Mouse (Mus musculus) neural tube, embryonic 11.5 days (tissue): Measurements from ENCODE around the gene Alpi. TPM values are rescaled to one million over a fixed set of nuclear protein-coding genes. Genes with fewer than 3 reads are reported as not detected.

Source experiments
- ATAC-seq: fragments of 200-750 bp; cut with Nextera tagmentation; 2 replicates; pipeline ENCODE4 v1.8.0; 2017; ENCODE audit warnings: moderate number of reproducible peaks, mild to moderate bottlenecking, moderate TSS enrichment, moderate library complexity; ENCODE audit not compliant: insufficient read depth, low FRiP score, low TSS enrichment
- DNase-seq: peaks from one replicate; pipeline ENCODE4 v3.0.0-alpha.2; 2015; ENCODE audit warnings: low spot score
- H3K27ac ChIP-seq: fragments of 300-500 bp; sonication (generic); 2 replicates; pipeline ENCODE4 v1.5.1; 2014; ENCODE audit warnings: low read depth, mild to moderate bottlenecking, low read length
- H3K27me3 ChIP-seq: fragments of 300-500 bp; sonication (generic); 2 replicates; pipeline ENCODE4 v1.6.1; 2014; ENCODE audit warnings: mild to moderate bottlenecking, low read length, mixed read lengths; ENCODE audit not compliant: control insufficient read depth, insufficient read depth
- H3K36me3 ChIP-seq: fragments of 300-500 bp; sonication (generic); 2 replicates; pipeline ENCODE4 v1.6.1; 2014; ENCODE audit warnings: mild to moderate bottlenecking, low read length, moderate library complexity, mixed read lengths; ENCODE audit not compliant: control insufficient read depth, insufficient read depth
- H3K4me1 ChIP-seq: fragments of 300-500 bp; sonication (generic); 2 replicates; pipeline ENCODE4 v1.6.1; 2014; ENCODE audit warnings: low read length, mixed read lengths; ENCODE audit not compliant: control insufficient read depth, insufficient read depth
- H3K4me2 ChIP-seq: fragments of 300-500 bp; sonication (generic); 2 replicates; pipeline ENCODE4 v1.6.1; 2014; ENCODE audit warnings: low read depth, mild to moderate bottlenecking, moderate library complexity
- H3K4me3 ChIP-seq: fragments of 300-500 bp; sonication (generic); 2 replicates; pipeline ENCODE4 v1.5.1; 2014; ENCODE audit warnings: low read depth, low read length
- H3K9ac ChIP-seq: fragments of 300-500 bp; sonication (generic); 2 replicates; pipeline ENCODE4 v1.6.1; 2014; ENCODE audit warnings: mild to moderate bottlenecking, low read length
- H3K9me3 ChIP-seq: fragments of 300-500 bp; sonication (generic); 2 replicates; pipeline ENCODE4 v1.6.1; 2016; ENCODE audit warnings: low read length; ENCODE audit not compliant: control insufficient read depth
- WGBS: fragments of 180-500 bp; shearing (Covaris S2); extraction: QIAGEN DNeasy Blood & Tissue Kit; methylation state at CpG from one replicate; pipeline ENCODE4 v1.1.7; 2014; 5-methylcytosine and 5-hydroxymethylcytosine counted together
- polyA plus RNA-seq: library from polyadenylated mRNA; unstranded; fragments of >200 nt; fragmentation: Nextera tagmentation; extraction: Ambion mirVana; gene quantifications from 2 replicates; pipeline ENCODE4 v1.2.1, GENCODE M21; 2014

The Alpi gene
- not detected in 2 replicates for polyA plus RNA-seq

GRCm38 (mm10) chr1:87101411-87101810 lies at the start of gene Alpi:
Alpi (minus strand) TSS chr1:87101606.
- no peak for DNase-seq
- H3K4me3 ChIP-seq: no peak within 1 kb of the TSS

GRCm38 (mm10) chr1:87149422-87149821 lies 48.0 kb upstream of the Alpi start:
- ATAC-seq: no peak
- no peak for DNase-seq
- no peaks in the 10 kb centered on the region for H3K9me3 ChIP-seq
- peaks cover 31% of the 10 kb centered on the region for H3K27me3 ChIP-seq
- no peak overlapping the region for H3K27ac ChIP-seq
- H3K36me3 ChIP-seq: no peaks in the 10 kb centered on the region
- H3K4me2 ChIP-seq: no peak overlapping the region
- no peak overlapping the region for H3K9ac ChIP-seq
- H3K4me1 ChIP-seq: peaks cover 3% of the 10 kb centered on the region; the same call in 1 of the 2 replicates
- no peak overlapping the region for H3K4me3 ChIP-seq
- 28% methylated on average over 13 of the region's 13 CpGs for WGBS

More at GRCm38 (mm10) chr1:87101411-87101810, at the start of gene Alpi:
- H3K4me2 ChIP-seq: no peak within 1 kb of the TSS
- no peaks in the 10 kb centered on the region for H3K4me1 ChIP-seq
- no peaks in the 10 kb centered on the region for H3K9me3 ChIP-seq
- 0 out of 2 replicates have a peak, but pooled peaks cover 2% of the 10 kb centered on the region for H3K27me3 ChIP-seq
- no peaks in the 10 kb centered on the region for H3K36me3 ChIP-seq
- no peak for ATAC-seq
- no peak within 1 kb of the TSS for H3K9ac ChIP-seq
- H3K27ac ChIP-seq: no peak within 1 kb of the TSS
- 81% methylated on average over 1 of the region's 1 CpGs for WGBS

- H3K4me1 ChIP-seq: no peaks in the 10 kb centered on the region
- H3K36me3 ChIP-seq: no peaks in the 10 kb centered on the region
- H3K4me2 ChIP-seq: no peak overlapping the region
- no peak overlapping the region for H3K27ac ChIP-seq
- H3K9ac ChIP-seq: no peak overlapping the region
- no peak for ATAC-seq
- H3K27me3 ChIP-seq: no peaks in the 10 kb centered on the region
- no peak overlapping the region for H3K4me3 ChIP-seq
- no peak for DNase-seq
- no peaks in the 10 kb centered on the region for H3K9me3 ChIP-seq
- WGBS: 85% methylated on average over 10 of the region's 10 CpGs
Observed at GRCm38 (mm10) chr1:87143141-87143540, 41.7 kb upstream of the Alpi start.

GRCm38 (mm10) chr1:87142456-87142855 lies 41.0 kb upstream of the Alpi start:
- no peak overlapping the region for H3K27ac ChIP-seq

GRCm38 (mm10) chr1:87141550-87141949 lies 40.1 kb upstream of the Alpi start:
- H3K4me1 ChIP-seq: no peaks in the 10 kb centered on the region
- no peak overlapping the region for H3K9ac ChIP-seq
- DNase-seq: no peak
- no peak overlapping the region for H3K4me3 ChIP-seq
- H3K36me3 ChIP-seq: no peaks in the 10 kb centered on the region
- H3K9me3 ChIP-seq: no peaks in the 10 kb centered on the region
- no peak overlapping the region for H3K27ac ChIP-seq
- 84% methylated on average over 4 of the region's 4 CpGs for WGBS
- no peak for ATAC-seq
- H3K27me3 ChIP-seq: no peaks in the 10 kb centered on the region
- no peak overlapping the region for H3K4me2 ChIP-seq

More at GRCm38 (mm10) chr1:87142456-87142855, 41.0 kb upstream of the Alpi start:
- Histone ChIP-seq H3K4me1 (no peaks in the 10 kb centered on the region), H3K4me3 (no peak overlapping the region), H3K4me2 (no peak overlapping the region), H3K9me3 (no peaks in the 10 kb centered on the region), H3K36me3 (no peaks in the 10 kb centered on the region), H3K27me3 (no peaks in the 10 kb centered on the region), H3K9ac (no peak overlapping the region)
- peak; percentile 41 for DNase-seq
- 73% methylated on average over 9 of the region's 9 CpGs for WGBS
- ATAC-seq: 0 out of 2 replicates have a peak, but pooled peaks have one; percentile 31

- Histone ChIP-seq H3K4me3 (no peak overlapping the region), H3K9ac (no peak overlapping the region), H3K27ac (no peak overlapping the region), H3K9me3 (no peaks in the 10 kb centered on the region), H3K27me3 (peaks cover 13% of the 10 kb centered on the region), H3K36me3 (no peaks in the 10 kb centered on the region), H3K4me2 (no peak overlapping the region), H3K4me1 (no peaks in the 10 kb centered on the region)
- 85% methylated on average over 4 of the region's 4 CpGs for WGBS
- no peak for DNase-seq
- ATAC-seq: no peak
Observed at GRCm38 (mm10) chr1:87131803-87132202, 30.4 kb upstream of the Alpi start.

GRCm38 (mm10) chr1:87127206-87128030 lies 26.0 kb upstream of the Alpi start:
- Histone ChIP-seq H3K9me3 (no peaks in the 10 kb centered on the region), H3K27me3 (peaks cover 20% of the 10 kb centered on the region), H3K36me3 (no peaks in the 10 kb centered on the region), H3K4me1 (no peaks in the 10 kb centered on the region), H3K4me2 (0 out of 2 replicates have a peak overlapping the region, but pooled peaks have one; percentile 17), H3K27ac (no peak overlapping the region), H3K9ac (no peak overlapping the region), H3K4me3 (no peak overlapping the region)
- DNase-seq (no peak), ATAC-seq (no peak)
- WGBS: 7% methylated on average over 37 of the region's 43 CpGs

GRCm38 (mm10) chr1:87124673-87125072 lies 23.3 kb upstream of the Alpi start, which contains the start of gene Akp3:
Akp3 (plus strand) TSS chr1:87124973.
- no peaks in the 10 kb centered on the region for H3K36me3 ChIP-seq
- no peak for DNase-seq
- H3K4me1 ChIP-seq: no peaks in the 10 kb centered on the region
- H3K27me3 ChIP-seq: peaks cover 20% of the 10 kb centered on the region
- H3K9ac ChIP-seq: no peak within 1 kb of the TSS
- H3K9me3 ChIP-seq: no peaks in the 10 kb centered on the region
- no peak within 1 kb of the TSS for H3K27ac ChIP-seq
- no peak within 1 kb of the TSS for H3K4me3 ChIP-seq
- 55% methylated on average over 6 of the region's 6 CpGs for WGBS
- no peak for ATAC-seq
- H3K4me2 ChIP-seq: no peak within 1 kb of the TSS

GRCm38 (mm10) chr1:87114784-87115183 lies 13.4 kb upstream of the Alpi start:
- H3K4me1 ChIP-seq: no peaks in the 10 kb centered on the region
- H3K36me3 ChIP-seq: no peaks in the 10 kb centered on the region
- ATAC-seq: no peak
- H3K27me3 ChIP-seq: no peaks in the 10 kb centered on the region
- H3K9me3 ChIP-seq: no peaks in the 10 kb centered on the region
- WGBS: 83% methylated on average over 1 of the region's 1 CpGs
- H3K9ac ChIP-seq: no peak overlapping the region
- no peak overlapping the region for H3K4me3 ChIP-seq
- no peak for DNase-seq
- H3K4me2 ChIP-seq: no peak overlapping the region
- no peak overlapping the region for H3K27ac ChIP-seq
